Mouse (Mus musculus) left cerebral cortex, postnatal 36 days (tissue): ENCODE results near the gene Itga9. TPM values are rescaled to one million over a fixed set of nuclear protein-coding genes. Genes with fewer than 3 reads are reported as not detected.

Experiments
- DNase-seq, 2 experiments: peaks; one replicate each; pipeline ENCODE4 v3.0.0; 2021 to 2022; ENCODE audit warnings: low spot score in 2 of 2, mixed read lengths in 1 of 2
- intact Hi-C: fragments of 180-260 bp; cut with DNase I; formaldehyde crosslinking; loops from one replicate; pipeline ENCODE4 v1.15.1; 2025
- total RNA-seq, 2 experiments: library from RNA; stranded (reverse); gene quantifications; 2 replicates each; pipeline ENCODE4 v1.2.3; 2021

Itga9 gene
- total RNA-seq, 2 experiments from 2014 or later, result 5.5 to 9.3 TPM

DNA sequence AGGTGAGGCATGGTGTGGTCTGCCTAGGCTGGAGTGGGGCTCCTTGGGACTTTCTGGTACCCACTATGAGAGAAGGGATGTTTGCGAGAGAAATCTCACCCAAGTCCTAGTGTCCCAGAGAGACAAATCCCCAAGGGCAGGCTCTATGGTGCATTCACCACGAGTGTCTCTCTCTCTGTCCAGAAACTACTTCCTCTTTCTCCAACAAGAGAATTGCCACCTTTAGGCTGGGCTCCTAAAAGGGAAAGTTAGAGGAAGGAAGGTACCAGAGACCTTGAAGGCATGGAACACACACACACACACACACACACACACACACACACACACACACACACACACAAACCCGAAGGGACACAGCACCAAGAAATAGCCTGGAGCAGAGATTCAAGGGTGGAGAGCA is 315.4 kb downstream of the Itga9 start:
- intact Hi-C loops, result loop anchor here (10.0 kb wide), 1 partner anchor 423 kb away; the partner anchor contains the start of gene Myd88
- no peak for DNase-seq

DNA sequence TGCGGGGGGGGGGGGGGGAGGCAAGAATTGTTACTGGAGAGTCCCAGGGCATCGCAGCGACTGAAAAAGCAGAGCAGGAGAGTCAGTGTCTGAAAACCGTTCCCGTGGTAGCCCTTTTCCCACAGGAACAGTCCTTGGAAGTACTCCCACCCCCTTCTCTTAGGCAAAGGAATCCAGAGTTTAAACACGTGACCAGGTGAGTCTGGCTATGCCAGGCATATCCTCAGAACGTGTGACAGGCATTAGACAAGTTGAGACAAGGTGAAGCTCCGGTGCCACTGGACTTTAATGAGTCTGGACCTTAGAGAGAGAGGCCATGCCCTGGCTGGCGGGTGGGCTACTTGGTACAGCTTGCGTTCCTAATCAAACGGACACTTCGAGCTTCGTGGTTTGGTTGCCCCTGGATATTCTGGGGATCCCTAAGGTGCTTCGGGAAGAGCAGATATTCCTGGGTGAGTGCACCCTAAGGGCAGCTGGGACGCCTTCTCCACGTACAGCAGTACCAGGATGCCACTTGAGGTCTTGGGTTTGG is 318.1 kb downstream of the Itga9 start:
- DNase-seq, result no peak
- intact Hi-C loops, result loop anchor here (5.0 to 10.0 kb wide), 3 partner anchors 53 to 420 kb away; partner anchors contain the start of gene Myd88

DNA sequence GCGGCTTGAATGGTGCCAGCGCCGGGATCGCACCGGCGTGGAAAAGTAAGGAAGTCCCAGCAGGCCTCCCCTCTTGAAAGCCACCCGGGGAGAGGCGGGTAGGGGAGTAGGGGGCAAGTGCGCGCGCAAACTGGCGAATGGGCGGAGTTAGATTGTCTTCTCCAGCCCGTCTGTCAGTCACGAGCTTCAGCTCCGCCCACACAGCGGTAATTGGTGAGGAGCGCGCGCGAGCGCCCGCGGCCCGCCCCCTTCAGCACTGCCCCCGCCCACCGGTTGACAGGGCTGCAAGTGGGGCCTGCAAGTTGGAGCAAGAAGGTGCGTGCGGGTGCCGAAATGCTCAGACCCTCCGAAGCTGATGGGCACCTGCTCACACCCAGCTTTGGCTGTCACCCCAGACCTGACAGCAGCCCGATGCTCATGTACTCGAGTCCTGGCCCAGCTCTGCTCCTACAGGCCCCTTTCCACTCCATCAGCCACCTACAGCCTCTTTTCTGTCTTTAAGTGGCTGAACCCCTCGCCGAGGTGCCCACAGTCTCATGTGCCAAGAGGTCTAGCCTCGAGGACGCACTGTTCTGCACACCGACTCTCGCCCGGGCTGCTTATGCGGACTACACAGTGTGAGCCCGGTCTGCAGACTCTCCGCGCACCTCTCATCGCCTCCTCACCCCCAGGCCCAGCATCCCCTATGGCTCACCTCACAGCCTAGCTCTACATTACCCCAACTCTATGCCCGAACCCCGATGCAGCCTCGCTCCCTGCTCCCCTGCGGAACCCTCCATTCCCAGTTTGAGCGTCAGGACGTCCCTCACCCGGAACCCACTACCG is 319.0 kb downstream of the Itga9 start:
- intact Hi-C loops, result loop anchor here (2.0 to 10.0 kb wide), 4 partner anchors 52 to 419 kb away; partner anchors contain the start of gene Myd88
- DNase-seq, result peak; percentile 91 to 92

DNA sequence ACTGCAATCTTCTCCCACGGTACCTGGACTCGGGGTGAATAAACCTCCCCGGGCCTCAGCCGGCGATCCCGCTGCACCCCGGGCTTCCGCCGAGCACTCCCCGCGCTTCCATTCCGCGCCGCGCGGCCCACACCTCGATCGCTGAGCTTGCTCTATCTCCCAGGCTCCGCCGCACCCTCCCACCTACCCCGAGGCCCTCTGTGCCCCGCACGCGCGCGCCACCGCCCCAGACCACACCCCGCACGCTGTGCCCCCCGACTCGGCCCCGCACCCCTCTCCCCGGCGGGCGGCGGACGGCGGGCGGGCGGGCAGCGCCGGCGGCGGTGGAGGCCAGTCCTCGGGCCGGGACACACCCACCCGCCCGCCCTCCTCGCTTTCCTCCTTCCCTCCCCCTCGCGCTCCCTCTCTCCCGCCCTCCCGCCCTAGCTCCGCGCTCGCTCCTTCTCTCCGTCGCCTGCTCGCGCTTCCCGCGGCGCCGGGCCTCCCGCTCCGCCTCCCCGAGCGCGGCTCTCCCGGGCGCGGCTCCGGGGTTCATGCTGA is 319.7 kb downstream of the Itga9 start, which contains the start of gene Ctdspl:
Ctdspl (plus strand) TSS at position 343 of the 540 bp plus-strand sequence.
- intact Hi-C loops, result loop anchor here (2.0 to 10.0 kb wide), 4 partner anchors 51 to 419 kb away; partner anchors contain the start of gene Myd88
- peak; percentile 71 to 83 for DNase-seq

DNA sequence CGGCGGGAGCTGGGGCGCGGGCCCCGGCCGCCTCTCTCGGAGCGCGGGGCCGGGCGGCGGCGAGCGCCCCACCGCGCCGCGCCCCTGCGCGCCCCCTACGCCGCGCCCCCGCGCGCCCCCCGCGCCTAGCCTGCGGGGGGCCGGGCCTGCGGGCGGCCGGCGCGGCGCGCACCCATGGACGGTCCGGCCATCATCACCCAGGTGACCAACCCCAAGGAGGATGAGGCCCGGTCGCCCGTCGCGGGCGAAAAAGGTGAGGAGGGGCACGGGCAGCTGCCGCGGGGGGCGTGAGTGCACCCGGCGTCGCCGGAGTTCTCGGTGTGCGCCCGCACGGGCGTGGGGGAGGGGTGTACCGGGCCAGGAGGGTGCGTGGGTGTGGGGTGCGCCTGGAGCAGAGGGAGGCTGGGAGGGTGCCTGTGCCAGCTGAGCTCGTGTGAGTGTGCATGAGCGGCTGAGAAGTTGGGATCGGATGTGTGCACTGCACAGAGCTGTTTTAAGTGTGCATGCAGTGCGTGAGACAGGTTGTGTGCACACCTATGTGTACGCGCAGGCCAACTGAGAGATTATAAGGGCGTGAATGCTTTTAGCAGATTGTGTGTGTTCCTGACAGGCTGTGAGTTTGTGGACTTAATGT is 320.3 kb downstream of the Itga9 start:
- intact Hi-C loops, result loop anchor here (2.0 to 10.0 kb wide), 4 partner anchors 50 to 418 kb away; partner anchors contain the start of gene Myd88
- DNase-seq, result peak; percentile 72 to 83

DNA sequence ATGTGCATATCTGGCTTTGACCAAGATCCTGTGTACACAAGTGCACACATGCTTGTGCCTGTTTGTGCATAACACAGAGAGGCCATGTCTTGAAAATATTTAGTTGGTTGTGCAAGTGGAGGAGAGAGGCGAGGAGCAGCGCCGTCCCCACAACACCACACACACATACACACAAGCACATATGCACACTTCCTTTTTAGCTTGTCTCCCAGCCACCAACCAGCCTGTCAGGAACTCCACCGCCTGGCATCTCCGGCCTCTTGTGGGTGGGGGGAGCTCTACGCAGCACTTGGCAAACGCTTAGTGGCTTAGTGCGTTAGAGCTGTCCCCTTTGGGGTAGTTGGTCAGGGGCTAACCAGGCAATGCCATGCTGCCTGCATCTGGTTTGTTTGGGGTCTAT is 321.0 kb downstream of the Itga9 start:
- intact Hi-C loops, result loop anchor here (2.0 to 10.0 kb wide), 4 partner anchors 50 to 417 kb away; partner anchors contain the start of gene Myd88
- peak; percentile 42 to 57 for DNase-seq

DNA sequence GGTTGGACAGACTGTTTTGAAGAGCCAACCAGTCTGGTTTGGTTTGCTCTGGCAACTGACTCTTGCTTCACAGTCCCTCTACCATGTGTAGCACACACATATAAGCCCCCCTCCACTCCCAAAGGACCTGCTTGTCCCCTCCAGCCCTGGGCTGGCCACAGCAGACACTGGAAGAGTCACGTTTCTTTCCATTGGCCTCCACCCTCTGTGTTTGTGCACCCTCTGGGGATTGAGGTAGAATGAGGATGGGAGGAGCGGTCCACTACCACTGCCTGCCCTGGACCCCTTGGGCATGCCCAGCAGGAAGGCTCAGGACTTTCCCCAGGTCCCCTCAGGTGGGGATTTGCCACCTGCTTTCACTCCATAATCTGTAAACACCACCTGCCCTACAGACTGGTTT is 321.5 kb downstream of the Itga9 start:
- intact Hi-C loops, result loop anchor here (5.0 to 10.0 kb wide), 3 partner anchors 49 to 417 kb away; partner anchors contain the start of gene Myd88
- no peak for DNase-seq

DNA sequence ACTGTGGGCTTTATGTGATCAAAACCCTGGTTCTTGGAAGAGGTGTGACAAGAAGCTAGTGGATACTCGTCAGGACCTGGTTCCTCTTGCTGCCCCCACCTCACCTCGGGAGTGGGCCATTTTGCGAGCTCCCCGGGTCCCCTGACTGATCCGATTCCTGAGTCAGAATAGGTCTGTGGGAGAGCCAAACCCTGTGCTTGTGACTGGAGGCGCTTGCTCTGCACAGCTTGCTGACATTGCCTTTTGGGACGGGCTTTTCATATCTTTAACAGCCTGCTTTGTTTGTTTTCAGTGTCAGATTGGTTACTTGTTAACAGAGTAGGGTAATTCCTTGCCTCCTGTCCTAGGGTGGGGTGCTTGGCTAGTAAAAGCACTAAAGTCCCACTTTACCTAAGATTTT is 322.2 kb downstream of the Itga9 start:
- intact Hi-C loops, result loop anchor here (5.0 to 10.0 kb wide), 3 partner anchors 49 to 416 kb away; partner anchors contain the start of gene Myd88
- DNase-seq, result no peak

DNA sequence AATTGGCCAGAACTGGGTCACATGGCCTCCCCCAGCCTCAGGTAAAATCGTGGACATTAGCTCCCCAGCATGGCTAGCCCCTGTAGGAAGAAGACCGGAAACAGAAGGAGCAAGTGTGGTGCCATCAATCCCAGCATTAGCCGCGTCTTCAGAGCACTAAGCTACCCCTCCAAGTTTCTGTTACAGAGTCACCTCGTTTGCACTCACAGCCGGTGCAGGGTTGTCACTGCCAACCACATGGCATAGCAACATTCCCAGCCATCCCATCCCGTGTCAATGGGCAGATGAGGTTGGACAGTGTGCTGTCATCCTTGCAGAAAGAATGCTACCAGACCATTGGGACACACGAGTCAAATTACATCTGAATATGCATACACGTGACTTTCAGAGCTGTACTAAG is 324.1 kb downstream of the Itga9 start:
- no peak for DNase-seq

DNA sequence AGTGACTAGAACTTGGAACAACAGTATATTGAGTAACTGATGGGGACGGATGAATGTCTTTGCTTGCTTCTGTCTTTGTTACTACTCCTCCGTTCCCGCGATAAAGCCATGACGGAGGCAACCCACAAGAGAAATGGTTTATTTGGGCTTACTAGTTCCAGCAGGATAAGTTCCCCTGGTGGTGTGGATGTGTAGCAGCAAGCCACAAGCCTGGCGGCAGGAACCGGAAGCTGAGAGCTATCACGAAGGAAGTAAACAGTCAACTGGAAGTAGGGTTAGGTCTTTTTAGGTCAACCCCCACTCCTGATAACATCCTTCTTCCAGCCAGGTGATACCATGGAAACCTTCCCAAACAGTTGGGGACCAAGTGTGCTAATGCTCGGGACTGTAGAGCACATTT is 327.3 kb downstream of the Itga9 start:
- DNase-seq, result no peak
- intact Hi-C loops, result no loop called here

More for the DNA sequence above, 324.1 kb downstream of the Itga9 start:
- intact Hi-C loops, result no loop called here

DNA sequence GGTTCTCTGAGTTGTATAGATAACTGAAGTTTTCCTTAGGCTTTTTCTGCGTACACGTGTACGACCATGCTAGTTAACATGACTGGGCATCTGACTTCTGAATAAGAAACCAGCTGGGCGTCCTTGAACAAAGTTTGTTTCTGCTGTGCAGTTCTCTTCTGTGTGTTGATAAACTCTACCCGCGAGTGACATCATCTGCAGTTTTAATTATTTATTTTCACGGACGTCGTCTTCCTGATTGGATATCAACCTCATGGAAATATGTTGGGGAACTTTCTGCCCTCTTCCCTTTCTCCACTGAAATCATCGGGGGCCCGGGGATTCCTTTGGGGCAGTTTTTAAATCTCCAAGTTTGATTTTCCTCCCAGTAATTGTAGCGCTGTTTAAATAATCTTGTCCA is 327.8 kb downstream of the Itga9 start:
- intact Hi-C loops, result no loop called here
- no peak for DNase-seq

DNA sequence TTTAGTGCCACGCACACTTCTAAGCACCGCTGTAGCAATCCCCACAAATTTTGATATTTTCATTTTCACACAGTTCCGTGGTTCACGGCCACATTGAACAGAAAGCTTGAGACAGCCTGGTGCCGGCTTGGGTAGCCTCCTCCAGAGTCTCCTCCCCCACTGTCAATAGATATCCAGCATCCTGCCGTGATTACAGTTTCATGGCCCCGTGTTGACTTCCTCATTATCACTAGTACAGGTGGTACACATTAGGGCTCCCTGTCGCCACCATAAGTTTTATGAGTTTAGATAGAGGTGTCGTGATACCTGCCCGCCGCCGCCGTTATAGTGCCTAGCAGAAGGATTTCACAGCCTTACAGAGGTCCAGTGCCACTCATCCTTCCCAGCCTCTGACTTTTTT is 328.6 kb downstream of the Itga9 start:
- intact Hi-C loops, result no loop called here
- no peak for DNase-seq

DNA sequence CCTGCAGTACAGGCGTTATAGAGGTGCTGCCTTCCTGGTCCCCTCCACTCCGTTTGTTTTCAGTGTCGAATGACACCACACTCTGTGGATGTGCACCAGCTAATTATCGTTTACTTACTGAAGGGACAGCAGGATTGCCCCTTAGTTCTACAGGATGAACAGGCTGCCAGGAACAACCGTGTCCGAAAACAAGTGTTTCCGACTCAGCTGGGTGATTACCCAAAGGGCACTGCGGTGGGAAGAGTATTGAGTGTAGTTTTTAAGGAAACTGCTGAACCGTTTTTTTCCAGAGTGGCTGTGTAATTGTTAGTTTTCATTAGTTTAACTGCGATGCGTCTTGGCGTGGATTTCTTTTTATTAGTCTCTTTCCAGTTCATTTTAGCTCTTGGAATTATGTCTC is 329.6 kb downstream of the Itga9 start:
- intact Hi-C loops, result no loop called here
- no peak for DNase-seq

DNA sequence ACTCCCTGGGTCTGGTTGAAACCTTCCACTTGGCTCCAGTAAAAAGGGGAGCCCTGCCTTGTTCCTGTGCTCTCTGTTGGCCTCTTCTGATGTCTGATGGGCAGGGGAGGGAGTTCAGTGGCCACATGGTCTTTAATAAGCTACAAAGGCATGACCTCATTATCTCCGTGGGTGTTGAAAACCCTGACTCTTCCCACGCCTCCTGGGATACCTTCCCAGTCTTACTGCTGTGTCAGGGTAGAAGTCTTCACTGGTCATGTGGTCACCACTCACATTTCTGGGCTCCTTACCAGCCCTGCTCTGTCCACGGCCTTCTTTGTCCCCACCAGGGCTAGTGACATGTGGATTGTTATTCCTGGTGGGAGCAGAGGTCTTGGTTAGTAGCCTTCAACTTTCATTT is 331.0 kb downstream of the Itga9 start:
- DNase-seq, result no peak
- intact Hi-C loops, result no loop called here

DNA sequence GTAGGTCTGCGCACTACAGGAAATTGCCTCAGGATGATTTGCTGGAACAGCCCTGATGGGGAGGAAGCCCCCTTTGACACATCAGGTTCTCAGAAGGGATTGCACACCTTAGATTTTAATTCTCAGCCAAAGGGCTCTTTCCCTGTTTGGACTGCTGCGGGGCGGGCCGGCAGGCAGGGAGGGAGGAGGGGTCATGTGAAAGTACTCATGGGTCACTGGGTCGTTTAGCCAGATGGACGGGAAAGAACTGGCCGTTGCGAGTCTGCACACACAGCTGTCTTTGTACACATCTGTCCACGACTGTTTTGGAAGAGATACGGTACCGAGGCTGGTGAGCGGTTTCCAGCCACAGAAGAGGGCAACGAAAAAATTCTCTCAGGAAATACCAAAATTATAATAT is 332.9 kb downstream of the Itga9 start:
- no peak for DNase-seq
- intact Hi-C loops, result no loop called here

DNA sequence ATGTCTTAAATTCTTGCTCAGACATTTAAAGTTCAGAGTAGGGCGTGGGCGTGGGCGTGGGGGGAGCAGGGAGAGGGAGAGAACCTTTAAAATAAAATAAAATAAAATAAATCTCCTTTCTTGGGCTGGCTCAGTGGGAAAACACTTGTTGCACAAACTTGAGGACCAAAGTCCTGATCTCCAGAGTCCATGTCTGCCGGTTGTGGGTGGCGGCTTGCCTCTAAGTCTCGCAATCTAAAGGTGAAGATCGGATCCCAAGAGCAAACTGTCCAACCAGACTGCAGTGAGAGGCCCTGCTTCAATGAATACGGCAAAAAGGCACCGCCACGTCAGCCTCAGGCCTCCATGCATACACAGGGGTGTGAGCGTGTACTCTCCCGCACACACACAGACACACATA is 333.3 kb downstream of the Itga9 start:
- DNase-seq, result no peak
- intact Hi-C loops, result no loop called here

DNA sequence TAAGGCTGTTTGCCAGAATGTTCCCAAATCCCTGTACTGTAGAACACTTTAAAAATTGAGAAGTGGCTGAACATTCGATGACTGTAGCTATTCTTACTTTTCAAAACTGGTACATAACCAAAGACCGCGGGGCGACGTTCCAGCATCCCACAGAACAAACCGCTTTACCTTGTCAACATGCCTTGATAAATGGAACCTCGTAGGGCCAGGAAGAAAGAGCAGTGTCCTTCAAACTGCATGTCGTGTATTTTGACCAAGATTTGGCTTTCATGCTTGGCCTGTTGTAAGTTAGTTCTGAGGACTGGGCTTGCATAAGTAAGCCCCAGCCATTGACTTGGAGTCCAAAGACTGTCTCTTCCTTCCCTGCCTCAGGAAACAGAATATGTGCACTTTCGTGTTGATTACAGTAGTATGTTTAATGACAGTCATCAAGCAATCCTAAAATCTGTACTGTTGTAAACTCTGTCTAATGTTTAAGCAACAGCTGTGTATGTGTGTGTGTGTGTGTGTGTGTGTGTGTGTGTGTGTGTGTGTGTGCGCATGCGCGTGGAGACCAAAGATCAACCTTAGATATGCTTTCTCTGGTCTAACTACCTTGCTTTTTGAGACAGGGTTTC is 334.2 kb downstream of the Itga9 start:
- DNase-seq, result no peak
- intact Hi-C loops, result no loop called here

DNA sequence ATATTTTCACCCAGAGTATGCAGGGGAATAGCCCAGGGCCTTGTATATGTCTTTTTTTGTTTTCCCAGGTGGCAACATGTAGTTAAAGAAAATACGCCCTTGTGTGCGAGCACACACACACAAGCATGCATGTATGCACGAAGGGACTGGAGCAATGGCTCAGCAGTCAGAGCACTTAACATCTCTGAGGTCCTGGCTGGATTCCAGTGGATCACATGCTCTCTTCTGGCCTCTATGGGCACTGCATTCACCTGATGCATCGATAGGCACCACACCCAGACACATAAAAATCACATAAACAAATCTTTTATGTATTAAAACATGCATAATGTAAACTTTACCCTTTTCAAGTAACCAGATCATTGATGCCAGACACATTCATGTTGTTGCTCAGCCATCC is 335.5 kb downstream of the Itga9 start:
- DNase-seq, result no peak
- intact Hi-C loops, result no loop called here

DNA sequence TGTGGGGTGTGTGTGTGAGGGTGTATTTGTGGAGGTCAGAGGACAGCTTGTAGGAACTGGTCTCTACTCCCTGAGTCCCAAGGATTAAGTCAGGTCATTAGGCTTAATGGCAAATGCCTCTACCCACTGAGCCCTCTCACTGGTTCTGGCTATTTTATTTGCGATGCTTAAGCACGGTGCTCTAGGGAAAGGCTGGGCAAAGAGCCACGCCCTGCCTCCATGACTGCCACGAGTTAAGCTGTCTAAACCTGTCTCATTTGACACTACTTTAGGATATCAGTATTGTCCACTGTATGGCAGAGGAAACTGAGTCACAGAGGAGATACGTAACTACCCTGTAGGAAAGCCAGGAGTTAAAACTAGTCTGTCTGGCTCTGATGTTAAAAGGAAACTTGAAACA is 337.5 kb downstream of the Itga9 start:
- DNase-seq, result no peak
- intact Hi-C loops, result no loop called here

DNA sequence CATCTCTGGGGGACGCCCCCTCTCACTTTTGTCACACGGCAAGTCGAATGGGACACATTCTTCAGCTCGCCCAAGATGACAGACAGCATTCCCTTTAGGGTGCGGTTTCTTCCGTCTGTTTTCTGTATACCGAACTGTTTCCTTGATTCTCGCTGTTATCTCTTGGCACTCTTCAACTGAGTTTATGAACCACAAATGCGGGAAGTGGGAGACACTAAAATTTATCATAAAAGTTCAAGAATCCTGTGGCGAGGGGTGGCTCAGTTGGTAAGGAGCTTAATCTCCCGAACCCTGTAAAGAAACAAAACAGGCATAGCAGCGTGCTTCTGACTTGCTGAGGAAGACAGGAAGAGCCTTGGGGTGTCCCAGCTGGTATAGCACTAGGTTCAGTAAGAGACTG is 337.9 kb downstream of the Itga9 start:
- intact Hi-C loops, result no loop called here
- DNase-seq, result no peak
